Mouse (Mus musculus): ENCODE measurements around the gene Gm853. TPM values are rescaled to one million over a fixed set of nuclear protein-coding genes. Genes with fewer than 3 reads are reported as not detected.

Gm853 gene
- polyA plus RNA-seq, 1 experiment from 2014 or later: not detected

DNA sequence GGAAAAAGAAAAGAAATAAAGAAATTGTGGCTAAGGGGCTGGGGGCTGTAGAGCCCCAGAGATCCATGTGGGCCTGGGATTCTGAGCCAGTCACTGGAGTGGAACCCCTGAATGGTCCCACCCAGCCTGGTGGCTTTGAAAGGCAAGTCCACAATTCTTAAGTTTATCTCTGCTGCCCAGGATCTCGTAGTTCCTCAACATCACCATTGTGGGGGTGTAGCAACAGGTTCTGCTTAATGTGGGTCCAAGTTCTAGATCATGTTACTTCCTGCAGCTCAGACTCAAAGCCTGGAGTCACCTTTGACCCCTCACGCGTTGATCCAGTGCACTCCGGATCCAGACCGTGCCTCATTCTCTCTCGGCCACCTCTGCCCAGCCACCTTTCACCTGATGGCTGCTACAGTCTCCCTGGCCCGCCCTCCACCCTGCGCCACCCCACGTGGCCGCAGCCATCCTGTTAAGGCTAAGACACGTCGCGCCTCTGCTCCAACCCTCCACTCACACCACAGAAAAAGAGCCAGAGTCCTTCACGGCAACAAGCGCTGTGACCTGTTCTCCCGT lies 52.7 kb downstream of the Gm853 start:
- peaks cover 23% of the 10 kb centered on the region for H3K27me3 ChIP-seq (ENCODE audit: insufficient read depth, poor library complexity, severe bottlenecking)
- H3K4me3 ChIP-seq: no peak overlapping the region
- H3K36me3 ChIP-seq: peaks cover 7% of the 10 kb centered on the region
- 86% methylated on average over 16 of the region's 16 CpGs for WGBS
- DNase-seq (ENCODE audit: low spot score): no peak
- peaks cover 87% of the 10 kb centered on the region for H3K4me1 ChIP-seq
- H3K27ac ChIP-seq: peak overlapping the region; percentile 87; the same call in 1 of the 2 replicates
- no peaks in the 10 kb centered on the region for H3K9me3 ChIP-seq

- peak overlapping the region; percentile 87 for H3K27ac ChIP-seq
- 36% methylated on average over 16 of the region's 16 CpGs for WGBS
These were observed 53.7 kb downstream of the Gm853 start for GRCm38 (mm10) chr4:130168280-130169183.

GRCm38 (mm10) chr4:130167814-130168213 lies 54.4 kb downstream of the Gm853 start:
- H3K27me3 ChIP-seq (ENCODE audit: insufficient read depth, poor library complexity, severe bottlenecking): peaks cover 15% of the 10 kb centered on the region; the same call in 1 of the 2 replicates
- DNase-seq (ENCODE audit: low spot score): no peak
- peak overlapping the region; percentile 40 for H3K4me3 ChIP-seq
- peaks cover 7% of the 10 kb centered on the region for H3K36me3 ChIP-seq
- H3K9me3 ChIP-seq: no peaks in the 10 kb centered on the region
- WGBS: 39% methylated on average over 9 of the region's 9 CpGs
- peaks cover 87% of the 10 kb centered on the region for H3K4me1 ChIP-seq
- H3K27ac ChIP-seq: peak overlapping the region; percentile 87

More at GRCm38 (mm10) chr4:130168280-130169183, 53.7 kb downstream of the Gm853 start:
- Histone ChIP-seq H3K4me3 (peak overlapping the region; percentile 40), H3K9me3 (no peaks in the 10 kb centered on the region), H3K27me3 (ENCODE audit: insufficient read depth, poor library complexity, severe bottlenecking) (peaks cover 20% of the 10 kb centered on the region; the same call in 1 of the 2 replicates), H3K36me3 (peaks cover 7% of the 10 kb centered on the region), H3K4me1 (peaks cover 87% of the 10 kb centered on the region)
- DNase-seq (ENCODE audit: low spot score): peak; percentile 91

DNA sequence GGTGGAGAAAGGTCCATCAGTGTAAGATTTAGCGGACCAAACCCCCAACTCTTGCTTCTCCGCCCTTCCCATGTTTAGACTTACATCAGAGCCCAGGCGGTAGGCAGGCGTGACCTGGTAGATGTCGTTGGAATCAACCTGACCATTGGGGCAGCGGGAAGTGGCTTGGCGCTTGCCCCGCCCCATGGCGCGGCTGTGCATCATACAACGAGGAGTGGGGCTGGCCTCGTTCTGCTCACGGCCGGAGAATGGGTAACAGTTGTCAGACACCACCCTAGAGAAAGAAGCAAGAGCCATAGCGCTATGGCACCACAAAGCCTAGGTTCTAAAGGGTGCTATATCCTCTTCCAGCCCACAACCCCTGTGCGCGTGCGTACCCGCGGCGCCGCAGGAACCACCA lies 54.9 kb downstream of the Gm853 start:
- H3K4me3 ChIP-seq: peak overlapping the region; percentile 38

DNA sequence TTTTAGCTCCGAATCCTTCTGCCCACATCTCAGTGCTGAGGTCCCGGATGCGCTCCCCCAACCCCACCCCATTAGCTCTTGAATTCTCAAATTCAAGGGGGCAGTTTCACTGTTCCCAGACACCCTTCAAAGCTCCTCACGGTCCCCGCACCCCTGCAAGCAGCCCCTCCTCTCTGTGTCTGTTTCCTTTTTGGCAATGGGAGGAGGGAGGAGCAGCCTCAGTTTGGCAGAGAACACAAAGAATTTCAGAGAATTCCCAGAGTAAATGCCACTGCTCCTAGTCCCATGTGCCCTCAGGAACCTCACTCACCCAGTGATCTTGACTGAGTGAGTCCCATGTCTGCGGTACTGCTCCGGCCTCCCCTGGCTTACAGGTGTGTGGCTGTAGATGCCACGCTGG lies 55.6 kb downstream of the Gm853 start:
- WGBS: 78% methylated on average over 8 of the region's 8 CpGs
- peaks cover 25% of the 10 kb centered on the region for H3K27me3 ChIP-seq (ENCODE audit: insufficient read depth, poor library complexity, severe bottlenecking)
- no peaks in the 10 kb centered on the region for H3K9me3 ChIP-seq
- no peak for DNase-seq (ENCODE audit: low spot score)
- no peak overlapping the region for H3K4me3 ChIP-seq
- peaks cover 85% of the 10 kb centered on the region for H3K4me1 ChIP-seq
- H3K36me3 ChIP-seq: peaks cover 7% of the 10 kb centered on the region
- peak overlapping the region; percentile 87 for H3K27ac ChIP-seq

More for the DNA sequence above, 54.9 kb downstream of the Gm853 start:
- H3K27ac ChIP-seq: peak overlapping the region; percentile 87
- DNase-seq (ENCODE audit: low spot score): no peak
- peaks cover 17% of the 10 kb centered on the region for H3K27me3 ChIP-seq (ENCODE audit: insufficient read depth, poor library complexity, severe bottlenecking)
- WGBS: 44% methylated on average over 22 of the region's 22 CpGs
- H3K9me3 ChIP-seq: no peaks in the 10 kb centered on the region
- H3K4me1 ChIP-seq: peaks cover 86% of the 10 kb centered on the region
- peaks cover 7% of the 10 kb centered on the region for H3K36me3 ChIP-seq

DNA sequence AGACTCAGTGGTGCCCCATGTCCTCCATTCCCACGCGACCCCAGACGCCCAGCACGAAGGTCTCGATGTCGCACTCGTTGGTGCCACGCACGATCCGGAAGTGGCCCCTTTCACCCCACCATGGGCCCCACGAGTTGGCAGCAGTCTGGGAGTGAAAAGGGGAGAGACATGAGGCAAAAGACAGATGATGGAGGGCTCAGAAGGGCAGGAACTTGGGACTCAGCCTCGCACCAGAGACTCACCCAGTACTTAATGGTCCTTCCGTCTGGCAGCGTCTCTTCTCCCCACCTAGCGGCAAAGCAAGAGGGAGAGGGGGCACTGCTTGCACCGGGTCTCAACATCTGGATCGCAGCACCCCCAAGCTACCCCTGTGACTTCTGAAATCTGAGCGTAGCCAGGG lies 56.1 kb downstream of the Gm853 start:
- 72% methylated on average over 18 of the region's 18 CpGs for WGBS
- Histone ChIP-seq H3K27me3 (ENCODE audit: insufficient read depth, poor library complexity, severe bottlenecking) (peaks cover 28% of the 10 kb centered on the region), H3K27ac (0 out of 2 replicates have a peak overlapping the region, but pooled peaks have one; percentile 87), H3K4me1 (peaks cover 85% of the 10 kb centered on the region), H3K9me3 (no peaks in the 10 kb centered on the region), H3K36me3 (peaks cover 7% of the 10 kb centered on the region), H3K4me3 (no peak overlapping the region)
- no peak for DNase-seq (ENCODE audit: low spot score)

GRCm38 (mm10) chr4:130164121-130164520 lies 58.1 kb downstream of the Gm853 start:
- Histone ChIP-seq H3K4me3 (no peak overlapping the region), H3K27me3 (ENCODE audit: insufficient read depth, poor library complexity, severe bottlenecking) (peaks cover 32% of the 10 kb centered on the region)
- WGBS: 67% methylated on average over 6 of the region's 6 CpGs

DNA sequence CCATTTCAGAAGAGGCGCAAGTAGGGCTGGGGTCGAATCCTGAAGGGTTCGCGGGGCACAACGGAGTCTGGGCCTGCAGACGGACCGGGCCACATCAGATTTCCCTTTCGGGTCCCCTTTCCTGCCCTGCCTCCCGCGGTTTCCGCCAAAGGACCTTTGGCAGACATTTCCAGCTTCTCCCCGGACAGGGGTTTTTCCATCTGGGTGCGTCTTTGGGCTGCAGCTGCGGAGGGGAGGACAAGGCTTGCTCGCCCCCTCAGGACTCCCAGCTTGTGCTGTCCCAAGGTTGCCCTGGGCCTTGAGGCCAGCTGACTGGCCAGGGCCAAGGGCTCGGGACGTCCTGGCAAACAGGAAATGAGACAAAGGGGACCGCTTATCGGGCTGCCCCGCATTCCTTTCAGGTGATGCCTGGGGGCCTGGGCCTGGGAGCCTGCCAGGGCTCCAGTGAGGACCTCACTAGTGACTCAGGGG lies 58.8 kb downstream of the Gm853 start:
- peak overlapping the region; percentile 53 for H3K4me3 ChIP-seq
- peaks cover 63% of the 10 kb centered on the region for H3K4me1 ChIP-seq
- peaks cover 32% of the 10 kb centered on the region for H3K27me3 ChIP-seq (ENCODE audit: insufficient read depth, poor library complexity, severe bottlenecking)
- peaks cover 1% of the 10 kb centered on the region for H3K36me3 ChIP-seq
- peak overlapping the region; percentile 87 for H3K27ac ChIP-seq
- H3K9me3 ChIP-seq: no peaks in the 10 kb centered on the region
- WGBS: 3% methylated on average over 20 of the region's 20 CpGs
- no peak for DNase-seq (ENCODE audit: low spot score)

More at GRCm38 (mm10) chr4:130164121-130164520, 58.1 kb downstream of the Gm853 start:
- Histone ChIP-seq H3K4me1 (peaks cover 70% of the 10 kb centered on the region), H3K27ac (peak overlapping the region; percentile 87), H3K9me3 (no peaks in the 10 kb centered on the region), H3K36me3 (peaks cover 1% of the 10 kb centered on the region)
- no peak for DNase-seq (ENCODE audit: low spot score)

DNA sequence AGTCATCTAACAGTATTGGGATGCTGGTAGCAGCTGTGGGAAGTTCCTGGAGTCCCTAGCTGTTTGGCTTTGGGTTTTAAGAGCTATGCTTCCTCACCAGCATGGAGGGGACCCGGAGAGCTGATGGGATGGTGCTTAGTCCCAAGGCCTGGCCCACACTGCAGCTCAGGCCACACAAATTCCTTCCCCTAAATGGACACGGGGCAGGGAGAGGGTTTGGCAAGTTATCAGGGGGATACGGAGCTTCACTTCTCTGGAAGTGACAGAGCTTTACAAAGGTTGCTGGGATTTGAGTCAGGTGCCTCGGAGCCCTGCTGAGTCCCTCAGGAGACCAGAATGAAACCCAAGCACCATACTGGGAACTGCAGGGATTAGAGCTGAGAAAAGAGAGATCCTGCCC lies 60.9 kb downstream of the Gm853 start:
- Histone ChIP-seq H3K9me3 (no peaks in the 10 kb centered on the region), H3K4me3 (no peak overlapping the region), H3K4me1 (peaks cover 42% of the 10 kb centered on the region), H3K27me3 (ENCODE audit: insufficient read depth, poor library complexity, severe bottlenecking) (peaks cover 32% of the 10 kb centered on the region), H3K36me3 (no peaks in the 10 kb centered on the region; the same call in none of the 2 replicates), H3K27ac (peak overlapping the region; percentile 31; the same call in 1 of the 2 replicates)
- DNase-seq (ENCODE audit: low spot score): no peak
- 24% methylated on average over 4 of the region's 4 CpGs for WGBS

Other genes starting within 250 kb of the Gm853 start
- gene Adgrb2, start 237.5 kb downstream of the Gm853 start, polyA plus RNA-seq (2016; fragmentation: Nextera tagmentation; extraction: Ambion mirVana): 1.2 and 3.1 TPM in 2 replicates
- gene Col16a1, start 174.6 kb downstream of the Gm853 start, polyA plus RNA-seq (2016; fragmentation: Nextera tagmentation; extraction: Ambion mirVana): 11.0 and 11.7 TPM in 2 replicates
- gene Pef1, start 119.8 kb downstream of the Gm853 start, polyA plus RNA-seq (2016; fragmentation: Nextera tagmentation; extraction: Ambion mirVana): 60.5 and 66.1 TPM in 2 replicates
- gene Hcrtr1, start 83.0 kb downstream of the Gm853 start, polyA plus RNA-seq (2016; fragmentation: Nextera tagmentation; extraction: Ambion mirVana): 0.12 and 0.43 TPM in 2 replicates
- 39.0 and 45.2 TPM in 2 replicates for gene Tinagl1, start 47.3 kb downstream of the Gm853 start, polyA plus RNA-seq (2016; fragmentation: Nextera tagmentation; extraction: Ambion mirVana)
- gene Serinc2, start 56.8 kb upstream of the Gm853 start, polyA plus RNA-seq (2016; fragmentation: Nextera tagmentation; extraction: Ambion mirVana): 5.4 and 12.1 TPM in 2 replicates
- 245 and 506 TPM in 2 replicates for gene Fabp3, start 86.2 kb upstream of the Gm853 start, polyA plus RNA-seq (2016; fragmentation: Nextera tagmentation; extraction: Ambion mirVana)
- gene Gm10570, start 86.3 kb upstream of the Gm853 start, polyA plus RNA-seq (2016; fragmentation: Nextera tagmentation; extraction: Ambion mirVana): 0.58 and 1.1 TPM in 2 replicates
- 52.7 and 55.3 TPM in 2 replicates for gene Zcchc17, start 137.5 kb upstream of the Gm853 start, polyA plus RNA-seq (2016; fragmentation: Nextera tagmentation; extraction: Ambion mirVana)
- gene Snrnp40, start 137.7 kb upstream of the Gm853 start, polyA plus RNA-seq (2016; fragmentation: Nextera tagmentation; extraction: Ambion mirVana): 114 and 151 TPM in 2 replicates